Mouse (Mus musculus): ENCODE data around the gene Ccdc149. TPM values are rescaled to one million over a fixed set of nuclear protein-coding genes. Genes with fewer than 3 reads are reported as not detected.

Ccdc149 gene
- total and polyA plus RNA-seq, 3 experiments: not detected

DNA sequence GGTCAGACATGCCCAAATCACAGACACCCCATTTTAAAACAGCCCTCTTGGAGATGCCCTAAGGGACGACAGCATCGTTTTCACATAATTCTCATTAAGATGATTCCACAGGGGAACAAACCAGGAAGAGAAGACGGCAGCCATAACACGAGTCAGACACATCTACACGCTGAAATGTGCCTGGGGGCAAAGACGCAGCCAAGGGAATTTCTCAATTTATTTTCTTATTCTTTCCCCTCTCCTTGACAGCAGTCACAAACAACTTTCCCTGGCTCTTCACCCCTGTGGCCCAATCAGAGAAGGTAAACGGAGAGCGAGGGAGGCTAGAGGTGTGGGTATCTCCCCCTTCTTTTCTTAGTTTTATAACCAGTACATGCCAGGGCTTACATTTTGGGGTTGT is 66.9 kb downstream of the Ccdc149 start:
- no peak overlapping the region for H3K4me2 ChIP-seq (ENCODE audit: insufficient read depth, low read depth, poor library complexity, severe bottlenecking)
- H3K79me2 ChIP-seq (replicated peaks; ENCODE audit: control insufficient read depth, extremely low read depth, insufficient read depth, poor library complexity, severe bottlenecking): no peaks in the 10 kb centered on the region
- no peak overlapping the region for H3K9ac ChIP-seq (ENCODE audit: insufficient read depth, low read depth)
- no peaks in the 10 kb centered on the region for H3K27me3 ChIP-seq (replicated peaks)
- in situ Hi-C loops (cut with MboI; ENCODE audit: low pct_ligation_motif_present, low pct_unique_long_range_greater_than_20kb, low sequenced_read_pairs): no loop called here
- H3K4me1 ChIP-seq (ENCODE audit: control insufficient read depth in 1 of 2, insufficient read depth in 2 of 2): peaks cover 0 to 4% of the 10 kb centered on the region in 2 experiments; a peak in 1 of 4 replicates
- H3K4me3 ChIP-seq (replicated peaks in 1 of 3; ENCODE audit: low read depth in 2 of 3, low read length in 2 of 3, poor library complexity in 1 of 3): no peak overlapping the region
- dilution Hi-C loops (cut with MboI; ENCODE audit: extremely low pct_ligation_motif_present, extremely low pct_unique_long_range_greater_than_20kb, low sequenced_read_pairs): no loop called here
- H3K9me3 ChIP-seq (replicated peaks; ENCODE audit: low read length): no peaks in the 10 kb centered on the region
- DNase-seq (ENCODE audit: extremely low read depth): no peak
- no peaks in the 10 kb centered on the region for H3K36me3 ChIP-seq (replicated peaks in 1 of 2; ENCODE audit: control insufficient read depth in 1 of 2, insufficient read depth in 1 of 2, low read length in 1 of 2)
- no peak overlapping the region for H3K27ac ChIP-seq (ENCODE audit: insufficient read depth, low read depth)
- TF ChIP-seq NRF1 (IDR thresholded peaks at IDR 0.05; ENCODE audit: low read depth, low read length) (no peak), POLR2A (IDR thresholded peaks at IDR 0.05; ENCODE audit: low read depth, low read length) (no peak), CHD2 (IDR thresholded peaks at IDR 0.05; ENCODE audit: low read length) (no peak), MAFK (IDR thresholded peaks at IDR 0.05; ENCODE audit: insufficient replicate concordance, low read length) (no peak), ZKSCAN1 (IDR thresholded peaks at IDR 0.05; ENCODE audit: borderline replicate concordance, low read depth, low read length) (no peak), JUN (IDR thresholded peaks at IDR 0.05; ENCODE audit: insufficient read depth, low read depth, low read length) (no peak), ZC3H11A (IDR thresholded peaks at IDR 0.05; ENCODE audit: low read depth, low read length) (no peak), BHLHE40 (IDR thresholded peaks at IDR 0.05; ENCODE audit: low read depth, low read length) (no peak), EP300 (IDR thresholded peaks at IDR 0.05; ENCODE audit: low read length) (no peak), POLR2AphosphoS2 (IDR thresholded peaks at IDR 0.05; ENCODE audit: low read depth, low read length) (no peak), USF2 (conservative IDR thresholded peaks at IDR 0.05; ENCODE audit: low read depth, low read length) (no peak), ETS1 (conservative IDR thresholded peaks at IDR 0.05; ENCODE audit: low read depth, low read length) (no peak), ELF1 (IDR thresholded peaks at IDR 0.05; ENCODE audit: low read depth, low read length) (no peak)

DNA sequence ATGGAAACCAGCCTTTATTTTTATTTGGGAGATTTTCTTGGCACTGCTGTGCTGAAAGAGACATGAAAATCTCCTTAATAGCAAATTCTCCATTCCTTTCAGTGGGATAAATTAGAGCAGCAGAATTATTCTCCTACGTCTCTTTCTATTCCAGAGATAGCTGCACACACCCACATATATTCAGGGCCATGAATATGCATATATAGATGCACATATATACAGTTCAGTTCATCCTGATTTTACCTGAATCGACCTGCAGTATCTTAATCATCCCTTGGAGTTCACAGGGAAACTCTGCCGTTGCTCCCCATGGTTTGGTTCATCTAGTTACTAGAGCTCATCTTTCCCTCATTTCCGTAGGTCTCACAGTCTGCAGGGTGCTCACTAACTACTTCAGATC is 77.6 kb downstream of the Ccdc149 start:
- Histone ChIP-seq H3K4me2 (ENCODE audit: insufficient read depth, low read depth, poor library complexity, severe bottlenecking) (no peak overlapping the region), H3K36me3 (replicated peaks in 1 of 2; ENCODE audit: control insufficient read depth in 1 of 2, insufficient read depth in 1 of 2, low read length in 1 of 2) (no peaks in the 10 kb centered on the region), H3K9ac (ENCODE audit: insufficient read depth, low read depth) (no peak overlapping the region), H3K27ac (ENCODE audit: insufficient read depth, low read depth) (no peak overlapping the region), H3K4me3 (replicated peaks in 1 of 3; ENCODE audit: low read depth in 2 of 3, low read length in 2 of 3, poor library complexity in 1 of 3) (no peak overlapping the region), H3K79me2 (replicated peaks; ENCODE audit: control insufficient read depth, extremely low read depth, insufficient read depth, poor library complexity, severe bottlenecking) (no peaks in the 10 kb centered on the region), H3K27me3 (replicated peaks) (no peaks in the 10 kb centered on the region), H3K4me1 (ENCODE audit: control insufficient read depth in 1 of 2, insufficient read depth in 2 of 2) (no peaks in the 10 kb centered on the region), H3K9me3 (replicated peaks; ENCODE audit: low read length) (peaks cover 4% of the 10 kb centered on the region)
- TF ChIP-seq USF2 (conservative IDR thresholded peaks at IDR 0.05; ENCODE audit: low read depth, low read length) (no peak), CHD1 (IDR thresholded peaks at IDR 0.05; ENCODE audit: low read depth, low read length) (no peak), MAZ (IDR thresholded peaks at IDR 0.05; ENCODE audit: low read depth, low read length) (no peak), KAT2A (IDR thresholded peaks at IDR 0.05; ENCODE audit: insufficient replicate concordance, low read length) (no peak), SMC3 (IDR thresholded peaks at IDR 0.05; ENCODE audit: low read depth, low read length) (no peak), ZNF384 (IDR thresholded peaks at IDR 0.05; ENCODE audit: low read depth, low read length) (no peak), RCOR1 (conservative IDR thresholded peaks at IDR 0.05; ENCODE audit: low read depth, low read length) (no peak), ELF1 (IDR thresholded peaks at IDR 0.05; ENCODE audit: low read depth, low read length) (no peak), MYC (IDR thresholded peaks at IDR 0.05; ENCODE audit: low read depth, low read length) (no peak), MAX (IDR thresholded peaks at IDR 0.05; ENCODE audit: low read length) (no peak), EP300 (IDR thresholded peaks at IDR 0.05; ENCODE audit: low read length) (no peak), JUND (conservative IDR thresholded peaks at IDR 0.05; ENCODE audit: low read depth, low read length) (no peak), MXI1 (IDR thresholded peaks at IDR 0.05; ENCODE audit: low read depth, low read length) (no peak), ZC3H11A (IDR thresholded peaks at IDR 0.05; ENCODE audit: low read depth, low read length) (no peak), TBP (conservative IDR thresholded peaks at IDR 0.05; ENCODE audit: low read depth, low read length) (no peak), CTCF (conservative IDR thresholded peaks at IDR 0.05 in 1 of 2, IDR thresholded peaks at IDR 0.05 in 1 of 2; ENCODE audit: low read depth in 2 of 2, low read length in 2 of 2) (no peak), HCFC1 (IDR thresholded peaks at IDR 0.05; ENCODE audit: low read depth, low read length) (no peak)
- DNase-seq (ENCODE audit: extremely low read depth): no peak
- dilution Hi-C loops (cut with MboI; ENCODE audit: extremely low pct_ligation_motif_present, extremely low pct_unique_long_range_greater_than_20kb, low sequenced_read_pairs) (no loop called here), in situ Hi-C loops (cut with MboI; ENCODE audit: low pct_ligation_motif_present, low pct_unique_long_range_greater_than_20kb, low sequenced_read_pairs) (no loop called here)
